ENCODE assay signal across 28 mouse cellular contexts in genomic region chr6:144987676-144988075, GRCm38 (mm10).
"Had no signal": no experiment of that assay in that cellular context is flagged by ENCODE, and none has a peak within 500 bp of the region (broad histone marks: within the 10 kb centered on the region; RNA-seq: fewer than 3 reads in every experiment).

No protein-coding gene starts in this region.

- H3K4me1 ChIP-seq: hindbrain, embryonic 12.5 days; intestine, embryonic 15.5 days; limb, embryonic 12.5 days; liver, embryonic 13.5 days; liver, embryonic 15.5 days had no signal

- H3K4me2 ChIP-seq: heart, embryonic 12.5 days; hindbrain, embryonic 12.5 days; hindbrain, embryonic 14.5 days; intestine, embryonic 15.5 days; limb, embryonic 12.5 days; liver, embryonic 11.5 days; liver, embryonic 13.5 days; liver, embryonic 15.5 days had no signal

- ATAC-seq: inflammation-experienced regulatory T-cells, adult 6 months; intestine, embryonic 15.5 days; intestine, postnatal 0 days; liver, postnatal 0 days had no signal

- DNase-seq: gastrocnemius, adult 2 months; gastrocnemius, postnatal 10 days; gastrocnemius, postnatal 25 days; heart, adult 18-20 months; heart, postnatal 10 days; heart, postnatal 4 days; kidney, adult 18-20 months; kidney, adult 9 months; kidney, postnatal 10 days; kidney, postnatal 25 days; kidney, postnatal 4 days; liver; liver, embryonic 13.5 days; liver, postnatal 0 days had no signal

- H3K27ac ChIP-seq: gastrocnemius, adult 2 months; heart, embryonic 10.5 days; hindbrain, embryonic 10.5 days; hindbrain, embryonic 12.5 days; intestine, embryonic 15.5 days; layer of hippocampus, adult 2 months; left cerebral cortex, adult 2 months; limb, embryonic 10.5 days; limb, embryonic 12.5 days; liver, embryonic 13.5 days; liver, embryonic 15.5 days had no signal

- H3K9ac ChIP-seq: heart, embryonic 12.5 days; hindbrain, embryonic 12.5 days; hindbrain, embryonic 14.5 days; intestine, embryonic 15.5 days; limb, embryonic 12.5 days; liver, embryonic 13.5 days; liver, embryonic 15.5 days; liver, postnatal 0 days had no signal

- H3K27me3 ChIP-seq: hindbrain, embryonic 12.5 days; intestine, embryonic 15.5 days; limb, embryonic 12.5 days; liver, embryonic 13.5 days; liver, embryonic 15.5 days had no signal

- H3K36me3 ChIP-seq: heart, embryonic 10.5 days; heart, embryonic 12.5 days; hindbrain, embryonic 10.5 days; hindbrain, embryonic 12.5 days; intestine, embryonic 15.5 days; limb, embryonic 10.5 days; limb, embryonic 12.5 days; liver, embryonic 13.5 days; liver, embryonic 15.5 days had no signal

- H3K4me3 ChIP-seq: gastrocnemius, adult 2 months; heart, embryonic 10.5 days; heart, embryonic 12.5 days; hindbrain, embryonic 10.5 days; hindbrain, embryonic 12.5 days; intestine, embryonic 15.5 days; layer of hippocampus, adult 2 months; left cerebral cortex, adult 2 months; limb, embryonic 10.5 days; limb, embryonic 12.5 days; liver, embryonic 13.5 days; liver, embryonic 15.5 days had no signal

- H3K9me3 ChIP-seq: heart, embryonic 10.5 days; heart, embryonic 12.5 days; hindbrain, embryonic 10.5 days; hindbrain, embryonic 12.5 days; intestine, embryonic 15.5 days; limb, embryonic 10.5 days; limb, embryonic 12.5 days; liver, embryonic 13.5 days; liver, embryonic 15.5 days had no signal
